Mouse (Mus musculus) right cerebral cortex, postnatal 25 days (tissue): ENCODE data around the gene Sgsm1.

Experiments
- DNase-seq: peaks from one replicate; pipeline ENCODE4 v3.0.0; 2022

Sgsm1 gene

DNA sequence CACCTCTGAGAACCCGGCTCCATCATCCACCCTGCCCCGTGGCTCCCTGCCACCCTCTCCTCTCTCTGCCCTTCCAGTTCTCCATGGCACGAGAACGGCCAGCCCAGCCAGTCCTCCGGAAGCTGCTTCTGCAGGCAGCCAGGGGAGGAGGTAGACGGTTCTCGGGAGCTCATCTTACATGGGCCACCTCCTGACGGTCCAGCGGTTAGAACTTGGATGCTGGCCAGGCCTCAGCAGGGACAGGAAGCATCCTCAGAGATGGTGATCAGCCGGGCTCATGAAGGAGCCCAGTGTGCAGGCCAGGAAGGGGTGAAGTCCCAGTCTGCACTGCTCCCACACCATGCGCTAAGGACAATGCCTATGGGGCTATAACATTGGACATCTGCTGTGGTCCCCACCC is 96.1 kb downstream of the Sgsm1 start:
- DNase-seq = no peak

DNA sequence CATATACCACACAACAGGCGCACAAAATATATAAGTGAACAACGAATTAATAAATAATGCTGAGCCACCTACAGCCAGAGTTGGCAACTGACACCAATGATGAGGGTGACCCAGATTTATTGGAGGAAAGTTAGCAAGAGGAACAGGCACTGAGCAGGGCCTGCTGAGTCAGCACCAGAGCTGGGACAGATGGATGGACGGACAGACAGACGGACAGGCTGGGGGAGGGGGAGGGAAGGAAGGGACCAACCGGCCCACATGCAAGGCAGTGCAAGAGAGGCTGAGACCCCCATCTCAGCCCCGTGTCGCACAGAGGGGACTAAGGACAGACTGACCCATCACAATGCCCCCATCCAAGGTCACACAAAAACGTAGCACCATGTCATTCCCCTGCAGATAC is 96.5 kb downstream of the Sgsm1 start:
- no peak for DNase-seq

DNA sequence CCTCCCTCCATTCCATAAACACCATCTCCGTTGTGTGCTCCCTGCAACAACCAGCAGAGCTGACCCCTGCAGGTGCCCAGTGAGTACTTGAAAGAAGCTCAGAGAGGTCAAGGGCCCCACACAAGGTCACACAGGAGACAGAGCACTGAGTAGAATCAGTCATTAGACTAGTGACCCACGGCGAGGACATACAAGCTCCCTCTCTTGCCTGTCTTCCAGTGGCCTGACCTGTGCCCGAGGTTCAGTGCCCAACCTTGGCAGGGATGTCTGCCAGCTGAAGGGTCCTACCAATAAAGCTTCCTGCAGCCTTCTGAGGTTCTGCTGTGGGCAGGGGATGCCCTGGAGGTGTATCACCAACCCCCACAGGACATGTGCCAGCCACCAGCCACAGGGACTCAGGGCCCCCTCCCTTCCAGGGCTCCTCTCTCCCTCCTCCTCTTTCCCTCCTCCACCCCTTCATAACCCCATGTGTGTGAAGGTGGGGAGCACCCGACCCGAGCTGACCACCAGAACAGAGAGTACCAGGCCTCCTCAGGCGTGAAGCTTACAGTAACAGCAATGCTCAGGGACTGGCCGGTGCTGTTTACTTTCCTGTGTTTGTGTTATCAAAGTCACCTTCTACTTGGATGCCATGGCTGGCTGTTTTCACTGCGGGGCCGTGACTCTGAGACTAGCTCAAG is 98.3 kb downstream of the Sgsm1 start:
- DNase-seq = no peak

DNA sequence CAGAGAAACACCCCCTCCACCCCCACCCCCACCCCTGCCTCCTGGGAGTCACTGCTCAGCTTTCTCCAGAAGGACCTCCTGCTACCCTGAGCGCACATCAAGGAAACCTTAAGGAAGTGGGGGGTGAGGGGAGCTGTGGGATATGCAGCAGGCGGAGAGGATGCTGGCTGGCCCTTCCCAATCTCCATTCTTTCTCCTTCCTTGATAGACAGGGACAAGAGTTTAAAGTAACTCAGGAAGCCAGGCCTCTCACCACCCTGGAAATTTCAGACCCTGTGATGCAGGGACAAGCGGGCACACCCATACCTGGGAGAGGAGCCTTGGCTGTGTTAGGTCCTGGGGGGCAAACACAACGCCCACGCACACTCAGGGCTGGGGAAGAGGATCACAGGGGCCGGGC is 100.3 kb downstream of the Sgsm1 start:
- no peak for DNase-seq

DNA sequence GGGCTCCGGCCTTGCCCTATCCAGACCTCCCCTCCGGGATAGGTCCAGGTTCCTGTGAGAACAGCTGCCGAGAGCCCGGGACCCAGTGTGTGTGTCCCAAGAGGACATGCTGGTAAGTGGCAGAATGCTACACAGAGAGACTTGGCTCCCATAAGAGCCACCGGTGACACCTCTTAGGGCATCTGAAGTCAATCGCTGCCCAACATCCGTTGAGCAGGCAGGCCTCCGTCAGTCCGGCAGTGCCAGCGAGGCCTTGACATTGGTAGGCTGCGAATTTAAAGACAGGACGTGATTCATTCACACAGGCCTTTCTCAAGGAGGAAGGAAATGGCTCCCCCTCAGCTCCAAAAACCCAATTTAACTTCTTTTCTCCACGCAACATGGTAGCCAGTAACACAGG is 100.7 kb downstream of the Sgsm1 start:
- DNase-seq = no peak

DNA sequence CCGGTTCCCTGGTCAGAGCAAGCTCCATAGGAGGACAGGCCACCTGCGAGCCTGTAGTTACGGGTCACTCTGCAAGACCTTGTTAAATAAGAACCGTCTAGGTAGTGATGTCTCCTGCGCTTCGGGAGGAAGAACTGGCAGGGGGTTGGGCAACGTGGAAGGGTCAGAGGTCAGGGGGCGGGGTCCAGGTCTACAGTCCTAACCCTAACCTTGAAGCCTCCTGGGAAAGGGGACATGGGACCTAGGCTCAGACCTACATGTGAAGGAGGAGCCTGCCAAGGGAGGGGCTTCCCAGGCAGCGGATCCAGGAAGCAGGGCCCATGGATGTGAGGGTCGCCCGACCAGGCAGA is 101.2 kb downstream of the Sgsm1 start:
- DNase-seq = no peak

DNA sequence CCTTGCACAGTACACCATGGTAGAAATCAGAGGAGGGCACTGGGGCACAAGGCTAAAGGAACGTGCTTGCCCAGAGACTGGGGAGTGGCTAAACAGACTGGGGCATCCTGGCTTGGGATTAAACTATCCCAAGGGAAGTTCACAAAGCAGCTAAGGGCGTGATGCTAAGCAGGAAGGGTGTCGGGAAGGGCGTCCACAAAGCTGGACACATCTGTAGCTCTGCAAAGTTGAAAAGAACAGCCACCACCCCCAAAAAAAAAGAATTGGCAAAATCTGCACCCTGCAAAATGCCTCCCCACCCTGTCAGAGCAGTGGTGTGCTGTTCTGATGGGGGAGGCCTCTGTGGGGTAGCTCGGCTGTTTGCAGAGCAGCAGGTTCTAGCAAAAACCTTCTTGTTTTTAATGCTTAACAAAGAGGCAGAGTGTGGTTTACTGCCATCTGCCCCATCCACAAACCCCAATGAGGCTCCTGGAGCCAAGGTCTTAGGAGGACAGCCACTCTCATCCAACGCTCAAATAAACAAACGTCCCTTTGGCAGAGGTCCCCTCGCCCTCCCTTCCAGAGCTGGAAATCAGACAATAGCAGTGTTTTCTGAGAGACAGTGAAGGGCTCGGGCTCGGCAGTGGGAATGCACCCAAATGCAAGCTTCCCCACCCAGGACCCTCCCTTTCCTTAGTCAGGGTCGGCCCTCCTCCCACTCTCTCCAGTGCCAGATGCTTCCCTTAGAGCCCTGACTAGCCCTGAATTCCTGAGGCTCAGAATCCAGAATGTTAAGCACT is 101.8 kb downstream of the Sgsm1 start:
- DNase-seq = no peak

DNA sequence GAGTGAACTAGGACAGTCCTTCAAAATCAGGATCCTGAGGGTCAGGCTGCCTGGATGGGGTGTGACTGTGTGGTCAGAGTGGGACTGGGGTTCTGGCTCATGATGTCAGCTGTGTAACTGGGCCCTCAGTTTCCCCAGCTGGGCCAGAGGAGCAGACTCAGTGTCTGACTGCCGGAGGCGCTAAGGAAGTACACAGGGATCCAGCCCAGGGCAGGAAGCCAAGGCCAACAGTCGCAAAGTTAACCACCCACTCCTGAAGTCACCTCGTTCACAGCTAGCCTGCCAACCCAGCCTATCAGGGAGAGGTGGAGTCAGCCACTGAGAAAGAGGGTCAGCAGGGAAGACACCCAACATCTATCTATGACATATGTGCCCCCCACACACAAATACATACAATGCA is 102.5 kb downstream of the Sgsm1 start:
- no peak for DNase-seq

DNA sequence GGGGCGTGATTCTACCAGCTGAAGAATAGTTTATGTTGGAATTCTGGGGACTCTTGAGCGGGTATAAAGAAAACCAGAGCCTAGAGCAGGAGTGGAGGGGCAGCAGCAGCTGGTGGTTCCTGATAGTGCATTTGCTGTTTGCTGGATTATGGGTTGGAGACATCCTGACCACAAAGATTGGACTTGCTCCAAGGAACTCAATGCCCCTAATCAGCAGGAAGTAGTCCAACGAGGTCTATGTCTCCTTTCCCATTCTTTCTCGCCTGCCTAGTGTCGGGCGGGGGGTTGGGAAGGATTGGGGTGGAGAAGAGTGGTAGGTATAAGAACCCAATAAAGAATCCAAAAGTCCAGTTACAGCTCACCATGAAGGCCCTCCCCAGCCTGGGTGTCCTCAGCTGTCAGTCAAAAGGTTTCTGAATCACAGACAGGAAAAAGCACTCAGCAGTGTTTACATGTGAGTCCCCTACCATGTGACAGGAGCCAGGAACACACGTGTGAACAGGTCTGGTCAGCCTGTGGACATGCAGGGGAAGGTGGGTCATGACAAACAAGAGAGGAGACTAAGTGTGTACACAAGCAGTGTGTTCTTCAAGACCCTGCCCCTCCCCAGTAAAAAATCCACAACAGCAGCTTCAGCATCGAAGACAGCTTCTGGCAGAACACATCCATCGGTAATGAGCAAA is 103.8 kb downstream of the Sgsm1 start:
- no peak for DNase-seq

DNA sequence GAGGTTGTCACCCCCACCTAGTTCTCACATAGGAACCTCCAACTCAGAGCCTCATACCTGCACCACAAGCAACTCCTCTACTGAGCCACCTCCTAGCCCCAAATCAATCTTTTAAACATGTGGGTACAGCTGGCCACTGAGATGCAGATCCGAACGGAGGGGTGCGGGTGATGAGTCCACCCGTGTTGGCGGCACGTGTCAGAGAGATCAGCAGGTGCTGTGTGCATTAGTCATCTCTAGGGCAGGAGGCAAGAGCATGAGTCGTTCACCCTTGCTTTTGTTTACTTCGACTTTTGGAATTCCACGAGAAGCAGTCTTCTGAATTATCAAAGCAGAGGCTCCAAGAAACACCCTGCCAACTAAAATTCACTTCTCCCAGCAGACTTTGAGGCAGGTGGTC is 106.4 kb downstream of the Sgsm1 start:
- DNase-seq = no peak

DNA sequence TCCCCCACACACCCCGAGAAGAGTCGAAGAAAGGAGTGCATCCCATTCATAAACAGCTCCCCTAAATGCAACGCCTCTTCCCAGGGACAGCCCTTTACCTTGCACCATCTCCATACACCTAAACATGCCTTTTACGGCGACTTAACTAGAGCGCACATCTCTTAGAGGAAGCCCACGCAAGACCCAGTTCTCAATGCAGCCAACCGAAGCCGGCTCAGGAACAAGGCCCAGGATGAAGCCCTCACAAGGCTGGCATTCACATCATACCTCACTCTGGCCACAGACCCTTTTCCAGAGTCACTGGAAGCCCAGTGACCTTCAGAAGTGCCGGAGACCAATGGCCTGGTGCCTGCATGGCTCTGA is 110.8 kb downstream of the Sgsm1 start:
- DNase-seq = no peak

DNA sequence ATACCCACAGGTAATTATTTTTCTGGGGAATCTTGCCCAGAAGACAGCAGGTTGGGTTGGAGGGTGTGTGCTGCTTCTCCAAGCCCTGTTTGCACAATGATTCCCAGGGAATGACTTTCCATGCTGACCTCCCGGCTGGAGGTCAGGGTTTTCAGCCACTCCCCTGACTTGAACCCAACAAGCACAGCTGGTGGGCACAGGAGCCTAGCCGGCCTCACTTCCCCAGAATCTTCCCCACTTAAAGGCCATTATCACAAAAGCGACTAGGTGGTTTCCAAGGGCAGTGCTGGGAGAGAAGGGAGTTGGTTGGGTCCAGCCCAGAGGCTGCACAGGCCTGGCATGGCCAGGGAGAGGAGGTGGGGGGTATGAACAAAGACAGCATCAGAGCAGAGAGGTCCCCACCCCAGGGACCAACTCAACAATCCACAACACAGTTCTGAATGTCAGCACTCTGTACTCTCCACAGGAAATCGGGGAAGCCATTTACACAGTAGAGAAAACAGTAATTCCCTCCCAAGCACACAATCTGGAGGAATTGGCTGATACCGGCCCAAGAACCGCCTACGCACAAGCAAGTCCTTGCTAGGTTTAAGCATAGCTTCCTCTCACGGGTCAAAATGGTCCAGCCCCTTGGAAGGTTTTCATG is 111.3 kb downstream of the Sgsm1 start:
- no peak for DNase-seq

DNA sequence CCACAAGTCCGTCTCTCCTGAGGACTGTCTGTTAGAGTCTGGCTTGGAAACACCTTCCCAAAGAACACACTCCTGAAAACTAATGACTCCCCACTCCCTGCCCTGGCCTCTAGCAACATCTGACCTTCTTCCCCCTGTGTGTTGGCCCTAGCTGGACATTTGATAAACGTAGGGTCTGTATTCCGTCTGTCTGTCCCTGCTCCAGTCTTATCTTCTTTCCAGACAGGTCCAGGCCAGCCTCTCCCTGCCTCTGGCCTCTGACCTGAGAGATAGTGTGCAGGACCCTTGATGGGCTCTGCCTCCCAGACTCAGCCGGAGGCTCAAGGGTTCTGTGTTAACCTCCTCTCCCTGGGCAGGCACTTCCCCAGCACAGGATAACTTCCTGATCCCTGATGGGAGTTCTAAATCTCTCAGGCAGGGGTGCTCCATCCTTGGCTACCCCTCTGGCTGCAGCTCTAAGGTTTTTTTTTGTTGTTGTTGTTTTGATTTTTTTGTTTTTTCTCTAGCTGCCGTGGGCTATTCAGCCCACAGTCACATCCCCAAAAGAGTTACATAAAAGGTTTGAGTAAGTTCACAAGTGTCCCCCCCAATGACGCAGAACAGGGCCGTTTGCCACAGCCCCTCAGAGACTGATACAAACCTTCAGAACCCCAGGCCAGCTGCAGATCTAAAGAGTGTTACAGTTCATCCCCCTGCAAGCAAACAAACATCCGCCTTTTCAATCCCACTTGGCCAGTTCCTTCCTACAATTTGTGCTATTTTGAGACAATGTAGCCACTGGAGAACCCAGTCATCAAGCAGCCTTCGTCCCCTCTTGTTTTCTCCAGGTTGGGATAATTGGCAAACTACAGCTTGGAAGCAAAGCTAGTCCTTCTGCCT is 113.4 kb downstream of the Sgsm1 start:
- no peak for DNase-seq

DNA sequence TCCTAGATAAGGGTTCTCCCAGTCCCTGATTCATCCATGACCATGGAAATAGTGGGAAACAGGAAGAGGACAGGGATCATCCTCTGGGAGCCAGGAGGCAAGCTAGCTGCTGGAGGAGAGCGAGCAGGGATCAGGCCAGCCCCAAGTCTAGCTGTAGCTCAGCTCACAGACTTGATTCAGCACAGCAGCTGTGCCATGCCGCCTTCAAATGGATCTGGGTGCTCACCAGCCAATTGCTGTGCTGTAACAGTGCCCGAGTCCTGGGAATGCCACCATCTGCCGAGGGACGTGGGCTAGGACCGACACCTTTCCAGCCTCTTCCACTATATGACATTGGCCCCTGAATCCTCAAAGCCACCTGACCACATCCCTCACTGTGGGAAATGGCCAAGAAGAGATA is 114.7 kb downstream of the Sgsm1 start:
- peak; percentile 56 for DNase-seq

DNA sequence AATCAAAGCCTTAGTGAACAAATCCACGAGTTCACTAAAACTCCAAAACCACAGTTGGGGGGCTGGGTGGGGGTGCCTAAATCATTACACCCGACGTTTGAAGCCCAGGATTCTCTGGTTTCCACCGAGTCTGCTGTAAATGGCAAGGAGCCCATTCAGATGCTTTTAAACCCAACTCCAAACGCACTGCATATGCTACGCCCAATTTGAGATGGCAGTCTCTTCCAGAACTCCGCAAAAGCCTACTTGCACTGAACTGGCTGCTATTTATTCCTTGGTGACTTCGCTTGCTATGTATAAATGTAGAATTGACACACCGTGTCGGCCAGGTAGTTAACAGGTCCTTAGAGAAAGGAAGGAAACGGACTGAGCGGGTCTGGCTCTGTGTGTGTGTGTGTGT is 115.1 kb downstream of the Sgsm1 start:
- DNase-seq = no peak

DNA sequence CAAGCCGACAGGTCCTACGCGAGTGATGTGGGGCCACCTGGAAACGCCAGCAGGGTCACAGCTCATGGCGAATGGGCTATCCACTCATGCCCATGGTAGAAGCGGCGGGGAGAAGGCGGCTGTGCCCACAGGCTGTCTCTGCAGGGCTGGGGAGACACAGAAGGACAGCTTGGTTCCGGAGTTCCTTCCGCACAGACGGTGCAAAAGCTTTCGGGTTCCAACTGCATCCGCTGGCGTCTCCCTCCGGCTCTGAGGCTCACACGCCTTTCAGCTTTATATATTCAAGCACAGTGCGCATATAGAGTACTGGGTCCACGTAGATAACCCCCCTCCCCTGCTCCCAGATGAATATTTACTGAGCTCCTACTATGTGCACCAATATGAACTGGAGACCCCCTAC is 116.8 kb downstream of the Sgsm1 start:
- DNase-seq = peak; percentile 59
